Mouse (Mus musculus): ENCODE results near the gene Sox13.

- TF ChIP-seq POLR2A (IDR thresholded peaks at IDR 0.05; ENCODE audit: control insufficient read depth, extremely low read depth, insufficient read depth, low read length, poor library complexity) (no peak), CTCF (IDR thresholded peaks at IDR 0.05; ENCODE audit: borderline replicate concordance, control insufficient read depth, extremely low read depth, insufficient read depth, low read length, poor library complexity) (no peak)
Observed at GRCm38 (mm10) chr1:133375696-133376346, 48.4 kb downstream of the Sox13 start.
